Mouse (Mus musculus): ENCODE measurements around the gene Tars2. TPM values are rescaled to one million over a fixed set of nuclear protein-coding genes. Genes with fewer than 3 reads are reported as not detected.

Gene Tars2
- polyA plus RNA-seq, 1 experiment: 21.3 TPM

- 71% methylated on average over 7 of the region's 7 CpGs for WGBS
- Histone ChIP-seq H3K4me1 (ENCODE audit: control insufficient read depth, insufficient read depth, insufficient read length, low read length) (no peaks in the 10 kb centered on the region), H3K4me3 (ENCODE audit: low read depth, low read length) (no peak overlapping the region), H3K27ac (ENCODE audit: insufficient read depth, low read depth, low read length) (no peak overlapping the region), H3K36me3 (ENCODE audit: control insufficient read depth, insufficient read depth, low read length) (no peaks in the 10 kb centered on the region), H3K27me3 (ENCODE audit: control insufficient read depth, insufficient read depth, low read length) (no peaks in the 10 kb centered on the region)
- TF ChIP-seq POLR2A (IDR thresholded peaks at IDR 0.05; ENCODE audit: low read depth, low read length): no peak
- TF ChIP-seq CTCF (IDR thresholded peaks at IDR 0.05; ENCODE audit: extremely low read depth, insufficient read length, insufficient replicate concordance, low read depth, low read length): no peak
Observed at GRCm38 (mm10) chr3:95726696-95727358, 33.2 kb downstream of the Tars2 start.

GRCm38 (mm10) chr3:95725863-95726262, 34.1 kb downstream of the Tars2 start:
- Histone ChIP-seq H3K4me1 (ENCODE audit: control insufficient read depth, insufficient read depth, insufficient read length, low read length) (no peaks in the 10 kb centered on the region), H3K27me3 (ENCODE audit: control insufficient read depth, insufficient read depth, low read length) (no peaks in the 10 kb centered on the region), H3K4me3 (ENCODE audit: low read depth, low read length) (no peak overlapping the region), H3K27ac (ENCODE audit: insufficient read depth, low read depth, low read length) (no peak overlapping the region), H3K36me3 (ENCODE audit: control insufficient read depth, insufficient read depth, low read length) (no peaks in the 10 kb centered on the region)
- TF ChIP-seq CTCF (IDR thresholded peaks at IDR 0.05; ENCODE audit: extremely low read depth, insufficient read length, insufficient replicate concordance, low read depth, low read length) (no peak), POLR2A (IDR thresholded peaks at IDR 0.05; ENCODE audit: low read depth, low read length) (no peak)
- 82% methylated on average over 7 of the region's 7 CpGs for WGBS

GRCm38 (mm10) chr3:95722386-95722785, 37.6 kb downstream of the Tars2 start:
- no peak overlapping the region for H3K27ac ChIP-seq (ENCODE audit: insufficient read depth, low read depth, low read length)
- H3K36me3 ChIP-seq (ENCODE audit: control insufficient read depth, insufficient read depth, low read length): no peaks in the 10 kb centered on the region
- 76% methylated on average over 3 of the region's 3 CpGs for WGBS
- H3K4me1 ChIP-seq (ENCODE audit: control insufficient read depth, insufficient read depth, insufficient read length, low read length): no peaks in the 10 kb centered on the region
- no peak overlapping the region for H3K4me3 ChIP-seq (ENCODE audit: low read depth, low read length)
- TF ChIP-seq POLR2A (IDR thresholded peaks at IDR 0.05; ENCODE audit: low read depth, low read length) (no peak), CTCF (IDR thresholded peaks at IDR 0.05; ENCODE audit: extremely low read depth, insufficient read length, insufficient replicate concordance, low read depth, low read length) (no peak)
- H3K27me3 ChIP-seq (ENCODE audit: control insufficient read depth, insufficient read depth, low read length): no peaks in the 10 kb centered on the region

GRCm38 (mm10) chr3:95718153-95718552, 41.9 kb downstream of the Tars2 start:
- Histone ChIP-seq H3K36me3 (ENCODE audit: control insufficient read depth, insufficient read depth, low read length) (no peaks in the 10 kb centered on the region), H3K4me1 (ENCODE audit: control insufficient read depth, insufficient read depth, insufficient read length, low read length) (no peaks in the 10 kb centered on the region), H3K27me3 (ENCODE audit: control insufficient read depth, insufficient read depth, low read length) (no peaks in the 10 kb centered on the region), H3K4me3 (ENCODE audit: low read depth, low read length) (no peak overlapping the region), H3K27ac (ENCODE audit: insufficient read depth, low read depth, low read length) (no peak overlapping the region)
- 82% methylated on average over 2 of the region's 2 CpGs for WGBS
- TF ChIP-seq CTCF (IDR thresholded peaks at IDR 0.05; ENCODE audit: extremely low read depth, insufficient read length, insufficient replicate concordance, low read depth, low read length) (no peak), POLR2A (IDR thresholded peaks at IDR 0.05; ENCODE audit: low read depth, low read length) (no peak)

- H3K27me3 ChIP-seq (ENCODE audit: control insufficient read depth, insufficient read depth, low read length): no peaks in the 10 kb centered on the region
- TF ChIP-seq CTCF (IDR thresholded peaks at IDR 0.05; ENCODE audit: extremely low read depth, insufficient read length, insufficient replicate concordance, low read depth, low read length) (no peak), POLR2A (IDR thresholded peaks at IDR 0.05; ENCODE audit: low read depth, low read length) (no peak)
- 68% methylated on average over 1 of the region's 1 CpGs for whole genome bisulfite sequencing
Observed at GRCm38 (mm10) chr3:95716075-95716474, 43.9 kb downstream of the Tars2 start.

GRCm38 (mm10) chr3:95709967-95710366, 50.0 kb downstream of the Tars2 start:
- no peak overlapping the region for H3K4me3 ChIP-seq (ENCODE audit: low read depth, low read length)
- peaks cover 10% of the 10 kb centered on the region for H3K4me1 ChIP-seq (ENCODE audit: control insufficient read depth, insufficient read depth, insufficient read length, low read length)
- TF ChIP-seq CTCF (IDR thresholded peaks at IDR 0.05; ENCODE audit: extremely low read depth, insufficient read length, insufficient replicate concordance, low read depth, low read length) (no peak), POLR2A (IDR thresholded peaks at IDR 0.05; ENCODE audit: low read depth, low read length) (no peak)
- H3K27ac ChIP-seq (ENCODE audit: insufficient read depth, low read depth, low read length): no peak overlapping the region
- no peaks in the 10 kb centered on the region for H3K36me3 ChIP-seq (ENCODE audit: control insufficient read depth, insufficient read depth, low read length)
- H3K27me3 ChIP-seq (ENCODE audit: control insufficient read depth, insufficient read depth, low read length): no peaks in the 10 kb centered on the region

More at GRCm38 (mm10) chr3:95716075-95716474, 43.9 kb downstream of the Tars2 start:
- H3K4me1 ChIP-seq (ENCODE audit: control insufficient read depth, insufficient read depth, insufficient read length, low read length): 0 out of 2 replicates have a peak, but pooled peaks cover 2% of the 10 kb centered on the region
- H3K27ac ChIP-seq (ENCODE audit: insufficient read depth, low read depth, low read length): no peak overlapping the region
- no peak overlapping the region for H3K4me3 ChIP-seq (ENCODE audit: low read depth, low read length)
- no peaks in the 10 kb centered on the region for H3K36me3 ChIP-seq (ENCODE audit: control insufficient read depth, insufficient read depth, low read length)

- Histone ChIP-seq H3K36me3 (ENCODE audit: control insufficient read depth, insufficient read depth, low read length) (no peaks in the 10 kb centered on the region), H3K4me3 (ENCODE audit: low read depth, low read length) (no peak overlapping the region), H3K27ac (ENCODE audit: insufficient read depth, low read depth, low read length) (no peak overlapping the region), H3K4me1 (ENCODE audit: control insufficient read depth, insufficient read depth, insufficient read length, low read length) (peaks cover 10% of the 10 kb centered on the region), H3K27me3 (ENCODE audit: control insufficient read depth, insufficient read depth, low read length) (no peaks in the 10 kb centered on the region)
- TF ChIP-seq CTCF (IDR thresholded peaks at IDR 0.05; ENCODE audit: extremely low read depth, insufficient read length, insufficient replicate concordance, low read depth, low read length): no peak
- TF ChIP-seq POLR2A (IDR thresholded peaks at IDR 0.05; ENCODE audit: low read depth, low read length): no peak
- WGBS: 88% methylated on average over 4 of the region's 4 CpGs
Observed at GRCm38 (mm10) chr3:95709044-95709443, 51.0 kb downstream of the Tars2 start.
